Mouse (Mus musculus): ENCODE measurements at regions not wholly inside any gene's neighbourhood (a gene's known extent, or its start where the extent isn't known, plus 50 kb on each side); places are given as distances from the start of the nearest gene placed in this dataset.

GRCm38 (mm10) chr15:51264599-51265163 is 2620.0 kb upstream of the Gm7489 start:
- Histone ChIP-seq H3K79me3 (ENCODE audit: low read depth) (no peaks in the 10 kb centered on the region), H3K79me2 (ENCODE audit: control insufficient read depth, insufficient read depth) (no peaks in the 10 kb centered on the region), H3K4me3 (ENCODE audit: insufficient read depth, poor library complexity, severe bottlenecking) (no peak overlapping the region), H3K27me3 (ENCODE audit: control insufficient read depth, insufficient read depth, insufficient read length) (no peaks in the 10 kb centered on the region), H3ac (ENCODE audit: control insufficient read depth, insufficient read length, low read depth) (no peak overlapping the region), H3K36me3 (ENCODE audit: control insufficient read depth, insufficient read depth) (no peaks in the 10 kb centered on the region)
- TF ChIP-seq FOSL1 (IDR thresholded peaks at IDR 0.05; ENCODE audit: insufficient read depth, low read length, poor library complexity, severe bottlenecking) (no peak), MYOD1 (IDR thresholded peaks at IDR 0.05; ENCODE audit: control insufficient read depth, insufficient read length, low read depth) (no peak), MYOG (IDR thresholded peaks at IDR 0.05; ENCODE audit: control insufficient read depth, extremely low read depth, insufficient read length) (no peak), CTCF (IDR thresholded peaks at IDR 0.05; ENCODE audit: control insufficient read depth, insufficient read depth, insufficient read length) (no peak)

GRCm38 (mm10) chr15:51265971-51266370 is 2618.7 kb upstream of the Gm7489 start:
- Histone ChIP-seq H3K36me3 (ENCODE audit: control insufficient read depth, insufficient read depth) (no peaks in the 10 kb centered on the region), H3ac (ENCODE audit: control insufficient read depth, insufficient read length, low read depth) (no peak overlapping the region), H3K27me3 (ENCODE audit: control insufficient read depth, insufficient read depth, insufficient read length) (no peaks in the 10 kb centered on the region), H3K79me3 (ENCODE audit: low read depth) (no peaks in the 10 kb centered on the region), H3K4me3 (ENCODE audit: insufficient read depth, poor library complexity, severe bottlenecking) (no peak overlapping the region), H3K79me2 (ENCODE audit: control insufficient read depth, insufficient read depth) (no peaks in the 10 kb centered on the region)
- no peak for TF ChIP-seq MYOG (IDR thresholded peaks at IDR 0.05; ENCODE audit: control insufficient read depth, extremely low read depth, insufficient read length)
- TF ChIP-seq CTCF (IDR thresholded peaks at IDR 0.05; ENCODE audit: control insufficient read depth, insufficient read depth, insufficient read length): no peak
- TF ChIP-seq MYOD1 (IDR thresholded peaks at IDR 0.05; ENCODE audit: control insufficient read depth, insufficient read length, low read depth): no peak
- no peak for TF ChIP-seq MAX (IDR thresholded peaks at IDR 0.05)
- TF ChIP-seq CEBPB (IDR thresholded peaks at IDR 0.05; ENCODE audit: low read depth): no peak
- TF ChIP-seq USF1 (IDR thresholded peaks at IDR 0.05; ENCODE audit: low read depth): no peak
- no peak for TF ChIP-seq FOSL1 (IDR thresholded peaks at IDR 0.05; ENCODE audit: insufficient read depth, low read length, poor library complexity, severe bottlenecking)

GRCm38 (mm10) chr15:51271632-51272312 is 2612.9 kb upstream of the Gm7489 start:
- Histone ChIP-seq H3K36me3 (ENCODE audit: control insufficient read depth, insufficient read depth) (no peaks in the 10 kb centered on the region), H3ac (ENCODE audit: control insufficient read depth, insufficient read length, low read depth) (no peak overlapping the region), H3K27me3 (ENCODE audit: control insufficient read depth, insufficient read depth, insufficient read length) (no peaks in the 10 kb centered on the region), H3K4me3 (ENCODE audit: insufficient read depth, poor library complexity, severe bottlenecking) (no peak overlapping the region), H3K79me2 (ENCODE audit: control insufficient read depth, insufficient read depth) (no peaks in the 10 kb centered on the region), H3K79me3 (ENCODE audit: low read depth) (no peaks in the 10 kb centered on the region)
- no peak for TF ChIP-seq MYOD1 (IDR thresholded peaks at IDR 0.05; ENCODE audit: control insufficient read depth, insufficient read length, low read depth)
- no peak for TF ChIP-seq CTCF (IDR thresholded peaks at IDR 0.05; ENCODE audit: control insufficient read depth, insufficient read depth, insufficient read length)
- no peak for TF ChIP-seq CEBPB (IDR thresholded peaks at IDR 0.05; ENCODE audit: low read depth)
- no peak for TF ChIP-seq MAX (IDR thresholded peaks at IDR 0.05)

- TF ChIP-seq MYOD1 (IDR thresholded peaks at IDR 0.05; ENCODE audit: control insufficient read depth, insufficient read length, low read depth) (no peak), CEBPB (IDR thresholded peaks at IDR 0.05; ENCODE audit: low read depth) (no peak)
- no peak overlapping the region for H3ac ChIP-seq (ENCODE audit: control insufficient read depth, insufficient read length, low read depth)
- no peaks in the 10 kb centered on the region for H3K79me2 ChIP-seq (ENCODE audit: control insufficient read depth, insufficient read depth)
- no peak overlapping the region for H3K4me3 ChIP-seq (ENCODE audit: insufficient read depth, poor library complexity, severe bottlenecking)
- H3K36me3 ChIP-seq (ENCODE audit: control insufficient read depth, insufficient read depth): no peaks in the 10 kb centered on the region
- no peaks in the 10 kb centered on the region for H3K27me3 ChIP-seq (ENCODE audit: control insufficient read depth, insufficient read depth, insufficient read length)
- no peaks in the 10 kb centered on the region for H3K79me3 ChIP-seq (ENCODE audit: low read depth)
These were observed 2599.4 kb upstream of the Gm7489 start for GRCm38 (mm10) chr15:51285334-51285733.

GRCm38 (mm10) chr15:51286352-51286751 is 2598.4 kb upstream of the Gm7489 start:
- H3K27me3 ChIP-seq (ENCODE audit: control insufficient read depth, insufficient read depth, insufficient read length): no peaks in the 10 kb centered on the region
- H3K36me3 ChIP-seq (ENCODE audit: control insufficient read depth, insufficient read depth): no peaks in the 10 kb centered on the region
- TF ChIP-seq MYOG (IDR thresholded peaks at IDR 0.05; ENCODE audit: control insufficient read depth, extremely low read depth, insufficient read length): no peak
- TF ChIP-seq USF1 (IDR thresholded peaks at IDR 0.05; ENCODE audit: low read depth): no peak
- no peak for TF ChIP-seq MYOD1 (IDR thresholded peaks at IDR 0.05; ENCODE audit: control insufficient read depth, insufficient read length, low read depth)
- no peak for TF ChIP-seq CTCF (IDR thresholded peaks at IDR 0.05; ENCODE audit: control insufficient read depth, insufficient read depth, insufficient read length)
- TF ChIP-seq CEBPB (IDR thresholded peaks at IDR 0.05; ENCODE audit: low read depth): no peak
- TF ChIP-seq FOSL1 (IDR thresholded peaks at IDR 0.05; ENCODE audit: insufficient read depth, low read length, poor library complexity, severe bottlenecking): no peak
- no peak for TF ChIP-seq MAX (IDR thresholded peaks at IDR 0.05)
- H3ac ChIP-seq (ENCODE audit: control insufficient read depth, insufficient read length, low read depth): no peak overlapping the region
- no peak overlapping the region for H3K4me3 ChIP-seq (ENCODE audit: insufficient read depth, poor library complexity, severe bottlenecking)
- no peaks in the 10 kb centered on the region for H3K79me2 ChIP-seq (ENCODE audit: control insufficient read depth, insufficient read depth)
- H3K79me3 ChIP-seq (ENCODE audit: low read depth): no peaks in the 10 kb centered on the region

GRCm38 (mm10) chr15:51288911-51289432 is 2595.7 kb upstream of the Gm7489 start:
- Histone ChIP-seq H3K36me3 (ENCODE audit: control insufficient read depth, insufficient read depth) (no peaks in the 10 kb centered on the region), H3ac (ENCODE audit: control insufficient read depth, insufficient read length, low read depth) (no peak overlapping the region), H3K27me3 (ENCODE audit: control insufficient read depth, insufficient read depth, insufficient read length) (no peaks in the 10 kb centered on the region), H3K4me3 (ENCODE audit: insufficient read depth, poor library complexity, severe bottlenecking) (no peak overlapping the region), H3K79me2 (ENCODE audit: control insufficient read depth, insufficient read depth) (no peaks in the 10 kb centered on the region), H3K79me3 (ENCODE audit: low read depth) (no peaks in the 10 kb centered on the region)
- TF ChIP-seq USF1 (IDR thresholded peaks at IDR 0.05; ENCODE audit: low read depth) (no peak), MYOG (IDR thresholded peaks at IDR 0.05; ENCODE audit: control insufficient read depth, extremely low read depth, insufficient read length) (no peak), CTCF (IDR thresholded peaks at IDR 0.05; ENCODE audit: control insufficient read depth, insufficient read depth, insufficient read length) (no peak), MAX (IDR thresholded peaks at IDR 0.05) (no peak), CEBPB (IDR thresholded peaks at IDR 0.05; ENCODE audit: low read depth) (no peak), FOSL1 (IDR thresholded peaks at IDR 0.05; ENCODE audit: insufficient read depth, low read length, poor library complexity, severe bottlenecking) (no peak)
